Mouse (Mus musculus): Measurements from ENCODE around the gene Eif2b2. TPM values are rescaled to one million over a fixed set of nuclear protein-coding genes. Genes with fewer than 3 reads are reported as not detected.

Gene Eif2b2
- polyA plus RNA-seq, 1 experiment from 2014 or later, result 49.0 TPM

DNA sequence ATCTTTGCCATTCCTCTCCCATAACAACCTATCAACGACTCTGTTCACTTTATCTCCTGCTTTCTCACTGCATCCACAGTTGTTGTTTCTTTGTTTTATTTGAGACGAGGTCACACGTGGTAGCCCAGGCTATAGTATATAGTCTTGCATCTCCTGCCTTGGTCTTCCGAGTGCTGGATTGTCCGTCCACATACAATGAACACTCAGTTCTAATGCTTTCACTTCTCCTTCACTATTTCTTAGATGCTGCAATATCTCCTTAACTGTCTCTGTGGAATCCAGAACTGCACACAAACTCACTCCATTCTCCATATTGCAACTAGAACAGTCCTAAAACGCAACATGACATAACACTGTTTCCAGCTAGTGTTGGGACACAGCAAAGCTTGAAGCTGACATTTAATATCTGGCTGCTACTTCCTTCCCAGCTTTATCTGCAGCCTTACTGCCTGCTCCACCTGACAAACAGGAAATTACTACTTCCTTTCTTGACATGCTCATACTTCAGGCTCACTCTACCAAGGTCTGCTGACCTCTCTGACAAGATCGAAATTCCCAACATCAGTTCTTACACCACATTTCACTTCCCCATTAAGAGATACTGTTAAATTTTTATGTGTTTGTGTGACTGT is 37.8 kb downstream of the Eif2b2 start:
- no peaks in the 10 kb centered on the region for H3K27me3 ChIP-seq (replicated peaks)
- H3K9ac ChIP-seq, result no peak overlapping the region
- H3K36me3 ChIP-seq, result peaks cover 12% of the 10 kb centered on the region; the same call in 1 of the 2 replicates
- peaks cover 3% of the 10 kb centered on the region; the same call in 1 of the 2 replicates for H3K4me1 ChIP-seq (replicated peaks)
- no peak overlapping the region for H3K4me2 ChIP-seq
- H3K27ac ChIP-seq (ENCODE audit: poor library complexity, severe bottlenecking), result peak overlapping the region; percentile 52; the same call in 1 of the 2 replicates
- ATAC-seq (ENCODE audit: insufficient number of reproducible peaks, low FRiP score), result peak; percentile 66
- H3K9me3 ChIP-seq (replicated peaks), result no peaks in the 10 kb centered on the region
- WGBS, result 53% methylated on average over 7 of the region's 7 CpGs
- H3K4me3 ChIP-seq, result no peak overlapping the region

- Histone ChIP-seq H3K4me1 (replicated peaks) (peaks cover 9% of the 10 kb centered on the region; the same call in 1 of the 2 replicates), H3K27ac (ENCODE audit: poor library complexity, severe bottlenecking) (no peak overlapping the region), H3K27me3 (replicated peaks) (no peaks in the 10 kb centered on the region), H3K36me3 (peaks cover 14% of the 10 kb centered on the region; the same call in 1 of the 2 replicates), H3K4me2 (no peak overlapping the region), H3K4me3 (no peak overlapping the region), H3K9me3 (replicated peaks) (no peaks in the 10 kb centered on the region), H3K9ac (no peak overlapping the region)
- no peak for ATAC-seq (ENCODE audit: insufficient number of reproducible peaks, low FRiP score)
- WGBS, result 62% methylated on average over 10 of the region's 10 CpGs
Observed at GRCm38 (mm10) chr12:85262489-85262888, 43.2 kb downstream of the Eif2b2 start.

DNA sequence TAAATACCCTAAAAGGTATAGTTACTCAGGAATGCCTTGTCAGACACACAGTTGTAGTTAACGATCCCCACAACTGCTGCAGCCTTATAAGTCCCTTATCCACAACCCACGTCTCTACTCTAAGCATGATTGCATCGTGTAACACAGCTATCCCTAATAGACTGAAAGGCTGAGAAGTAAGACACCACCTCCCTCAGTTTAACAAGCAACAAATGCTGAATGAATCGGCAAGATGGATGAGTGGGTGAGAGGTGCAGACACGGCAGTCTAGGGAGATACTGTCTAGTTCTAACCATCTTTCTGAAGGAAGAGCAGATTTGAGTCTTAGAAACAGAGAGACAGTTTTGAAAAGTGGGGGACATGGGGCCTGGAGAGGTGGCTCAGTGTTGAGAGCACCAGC is 43.9 kb downstream of the Eif2b2 start:
- Histone ChIP-seq H3K27ac (ENCODE audit: poor library complexity, severe bottlenecking) (no peak overlapping the region), H3K9ac (no peak overlapping the region), H3K4me3 (no peak overlapping the region), H3K36me3 (peaks cover 14% of the 10 kb centered on the region; the same call in 1 of the 2 replicates), H3K4me1 (replicated peaks) (peaks cover 9% of the 10 kb centered on the region; the same call in 1 of the 2 replicates), H3K4me2 (no peak overlapping the region), H3K9me3 (replicated peaks) (no peaks in the 10 kb centered on the region), H3K27me3 (replicated peaks) (no peaks in the 10 kb centered on the region)
- 73% methylated on average over 5 of the region's 5 CpGs for WGBS
- ATAC-seq (ENCODE audit: insufficient number of reproducible peaks, low FRiP score), result no peak

DNA sequence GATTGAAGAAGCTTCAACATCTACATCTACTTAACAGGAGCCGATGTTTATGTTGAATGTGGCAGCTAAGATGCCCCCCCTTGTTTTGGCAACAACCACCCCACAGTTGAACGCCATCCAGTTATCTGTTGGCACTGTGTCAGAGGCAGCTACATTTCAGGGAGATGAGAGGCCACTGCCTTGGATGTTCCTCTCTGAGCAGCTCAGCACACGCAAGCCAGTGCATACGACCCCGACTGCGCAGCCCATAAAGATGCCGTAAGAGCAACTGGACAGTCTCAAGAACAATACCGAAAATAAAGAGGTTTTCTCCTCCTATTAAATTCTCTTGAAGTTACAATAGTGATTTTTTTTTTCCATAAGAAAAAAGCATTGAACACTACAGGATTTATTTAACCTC is 45.2 kb downstream of the Eif2b2 start:
- Histone ChIP-seq H3K4me1 (replicated peaks) (peaks cover 9% of the 10 kb centered on the region; the same call in 1 of the 2 replicates), H3K9me3 (replicated peaks) (no peaks in the 10 kb centered on the region), H3K9ac (no peak overlapping the region), H3K36me3 (peaks cover 8% of the 10 kb centered on the region; the same call in 1 of the 2 replicates), H3K4me3 (no peak overlapping the region), H3K4me2 (no peak overlapping the region), H3K27me3 (replicated peaks) (no peaks in the 10 kb centered on the region), H3K27ac (ENCODE audit: poor library complexity, severe bottlenecking) (no peak overlapping the region)
- ATAC-seq (ENCODE audit: insufficient number of reproducible peaks, low FRiP score), result no peak
- WGBS, result 80% methylated on average over 8 of the region's 8 CpGs

DNA sequence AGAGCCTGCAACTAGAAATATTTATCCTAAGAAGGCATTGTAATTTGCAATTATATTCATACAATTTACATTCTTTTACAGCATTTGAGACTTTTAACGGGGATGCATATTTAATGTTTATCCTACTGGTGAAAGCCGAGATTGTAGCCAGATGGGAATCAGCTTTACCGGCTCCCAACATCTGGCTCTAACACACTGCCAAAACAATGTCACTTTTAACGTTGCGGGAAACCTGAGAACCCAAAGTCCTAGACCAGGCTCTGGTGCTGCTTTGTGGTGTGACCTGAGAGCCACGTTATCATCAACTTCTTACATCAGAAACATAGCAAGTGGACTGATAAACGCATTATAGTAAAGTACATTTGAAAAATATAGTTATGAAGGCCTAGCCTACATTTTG is 45.7 kb downstream of the Eif2b2 start:
- H3K9ac ChIP-seq, result no peak overlapping the region
- ATAC-seq (ENCODE audit: insufficient number of reproducible peaks, low FRiP score), result no peak
- H3K4me2 ChIP-seq, result no peak overlapping the region
- no peaks in the 10 kb centered on the region for H3K9me3 ChIP-seq (replicated peaks)
- peaks cover 8% of the 10 kb centered on the region; the same call in 1 of the 2 replicates for H3K36me3 ChIP-seq
- 47% methylated on average over 7 of the region's 7 CpGs for WGBS
- H3K4me1 ChIP-seq (replicated peaks), result peaks cover 9% of the 10 kb centered on the region; the same call in 1 of the 2 replicates
- H3K27me3 ChIP-seq (replicated peaks), result no peaks in the 10 kb centered on the region
- H3K4me3 ChIP-seq, result no peak overlapping the region
- no peak overlapping the region for H3K27ac ChIP-seq (ENCODE audit: poor library complexity, severe bottlenecking)

DNA sequence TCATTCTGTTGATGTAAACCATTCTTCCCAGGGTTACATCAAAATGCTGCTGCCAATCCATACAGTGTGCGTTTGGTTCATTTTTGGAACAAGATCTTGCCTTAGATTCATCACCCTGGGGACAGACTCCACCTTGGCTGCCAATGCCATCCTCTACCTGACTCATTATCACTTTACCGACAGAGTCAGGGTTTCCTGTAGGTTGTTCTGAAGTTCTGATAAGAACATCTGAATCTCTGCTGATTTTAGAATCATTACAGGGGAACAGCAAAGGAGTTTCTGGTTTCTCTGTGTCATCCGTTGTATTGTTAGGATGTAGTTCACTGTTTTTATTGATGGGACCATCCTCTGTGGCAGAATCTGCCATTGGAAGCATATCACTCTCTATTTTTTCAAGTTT is 47.0 kb downstream of the Eif2b2 start:
- H3K9me3 ChIP-seq (replicated peaks), result no peaks in the 10 kb centered on the region
- peaks cover 5% of the 10 kb centered on the region; the same call in 1 of the 2 replicates for H3K36me3 ChIP-seq
- H3K4me2 ChIP-seq, result no peak overlapping the region
- H3K4me3 ChIP-seq, result no peak overlapping the region
- no peak overlapping the region for H3K9ac ChIP-seq
- WGBS, result 82% methylated on average over 3 of the region's 3 CpGs
- no peak for ATAC-seq (ENCODE audit: insufficient number of reproducible peaks, low FRiP score)
- H3K27me3 ChIP-seq (replicated peaks), result no peaks in the 10 kb centered on the region
- peaks cover 9% of the 10 kb centered on the region; the same call in 1 of the 2 replicates for H3K4me1 ChIP-seq (replicated peaks)
- H3K27ac ChIP-seq (ENCODE audit: poor library complexity, severe bottlenecking), result no peak overlapping the region

DNA sequence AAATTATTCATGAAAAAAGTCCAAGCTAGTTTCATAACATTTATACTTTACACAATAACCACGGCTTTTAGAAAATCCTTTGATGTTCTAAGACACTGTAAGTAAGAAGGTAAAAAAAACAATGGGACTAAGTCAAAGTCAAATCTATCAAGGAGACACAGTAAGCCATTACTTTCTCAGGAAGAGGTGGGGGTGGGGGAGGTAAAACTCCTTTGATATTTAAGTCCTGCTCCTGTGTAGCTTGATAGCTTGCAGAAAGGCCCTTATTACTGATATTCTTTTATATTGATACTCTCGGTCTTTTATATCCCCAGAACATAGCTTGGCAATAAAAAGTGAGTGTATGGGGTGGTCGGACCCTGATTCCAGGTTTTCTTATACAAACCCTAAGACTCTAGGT is 50.5 kb downstream of the Eif2b2 start:
- WGBS, result 50% methylated on average over 3 of the region's 3 CpGs
- ATAC-seq (ENCODE audit: insufficient number of reproducible peaks, low FRiP score), result no peak; the same call in 1 of the 2 replicates
- Histone ChIP-seq H3K27me3 (replicated peaks) (no peaks in the 10 kb centered on the region), H3K27ac (ENCODE audit: poor library complexity, severe bottlenecking) (peak overlapping the region; percentile 19; the same call in 1 of the 2 replicates), H3K36me3 (peaks cover 4% of the 10 kb centered on the region; the same call in 1 of the 2 replicates), H3K4me3 (peak overlapping the region; percentile 58), H3K4me2 (peak overlapping the region; percentile 69), H3K4me1 (replicated peaks) (0 out of 2 replicates have a peak, but pooled peaks cover 5% of the 10 kb centered on the region), H3K9ac (peak overlapping the region; percentile 54), H3K9me3 (replicated peaks) (no peaks in the 10 kb centered on the region)

- Histone ChIP-seq H3K27me3 (replicated peaks) (no peaks in the 10 kb centered on the region), H3K9me3 (replicated peaks) (no peaks in the 10 kb centered on the region), H3K4me3 (peak within 1 kb of the TSS; percentile 58), H3K36me3 (peaks cover 7% of the 10 kb centered on the region; the same call in 1 of the 2 replicates), H3K9ac (peak within 1 kb of the TSS; percentile 54), H3K4me2 (peak within 1 kb of the TSS; percentile 69), H3K27ac (ENCODE audit: poor library complexity, severe bottlenecking) (peak within 1 kb of the TSS; percentile 19; the same call in 1 of the 2 replicates), H3K4me1 (replicated peaks) (0 out of 2 replicates have a peak, but pooled peaks cover 2% of the 10 kb centered on the region)
- WGBS, result under 1% methylated on average over 35 of the region's 35 CpGs
- ATAC-seq (ENCODE audit: insufficient number of reproducible peaks, low FRiP score), result peak; percentile 88
Observed at GRCm38 (mm10) chr12:85270319-85270718, 51.0 kb downstream of the Eif2b2 start, which contains the start of gene Mlh3. TSS of gene Mlh3 (minus strand) at chr12:85270599.

DNA sequence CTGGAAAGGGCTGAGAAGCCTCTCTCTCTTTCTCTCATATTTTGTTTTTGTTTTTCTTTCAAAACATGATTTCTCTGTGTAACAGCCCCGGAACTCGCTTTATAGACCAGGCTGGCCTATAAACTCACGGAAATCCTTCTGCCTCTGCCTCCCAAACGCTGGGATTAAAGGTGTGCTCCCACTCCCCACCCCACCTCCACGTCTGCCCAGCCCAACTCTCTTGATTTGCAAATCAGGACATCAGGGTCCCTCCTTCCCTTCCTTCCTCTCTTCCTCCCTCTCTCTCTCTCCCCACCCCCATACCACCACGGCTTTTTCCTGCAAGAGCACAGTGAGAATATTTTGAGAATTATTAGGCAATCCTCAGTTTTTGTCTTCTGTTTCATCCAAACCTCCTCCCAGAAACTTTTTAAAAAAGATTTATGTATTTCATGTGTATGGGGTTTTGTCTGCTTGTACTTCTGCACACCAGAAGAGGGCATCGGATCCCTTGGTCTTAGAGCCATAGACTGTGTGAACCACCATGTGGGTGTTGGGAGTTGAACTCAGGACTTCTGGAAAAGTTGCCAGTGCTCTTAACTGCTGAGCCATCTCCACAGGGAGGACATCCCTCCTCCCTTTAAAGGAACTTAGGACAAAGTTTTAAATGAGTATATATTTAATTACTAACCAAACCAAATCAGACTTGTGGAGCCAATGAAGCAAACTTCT is 52.0 kb downstream of the Eif2b2 start:
- no peak for ATAC-seq (ENCODE audit: insufficient number of reproducible peaks, low FRiP score)
- Histone ChIP-seq H3K9me3 (replicated peaks) (no peaks in the 10 kb centered on the region), H3K4me1 (replicated peaks) (no peaks in the 10 kb centered on the region), H3K36me3 (peaks cover 12% of the 10 kb centered on the region; the same call in 1 of the 2 replicates), H3K4me2 (no peak overlapping the region), H3K27ac (ENCODE audit: poor library complexity, severe bottlenecking) (no peak overlapping the region), H3K27me3 (replicated peaks) (no peaks in the 10 kb centered on the region), H3K4me3 (no peak overlapping the region), H3K9ac (no peak overlapping the region)
- WGBS, result 77% methylated on average over 7 of the region's 7 CpGs

DNA sequence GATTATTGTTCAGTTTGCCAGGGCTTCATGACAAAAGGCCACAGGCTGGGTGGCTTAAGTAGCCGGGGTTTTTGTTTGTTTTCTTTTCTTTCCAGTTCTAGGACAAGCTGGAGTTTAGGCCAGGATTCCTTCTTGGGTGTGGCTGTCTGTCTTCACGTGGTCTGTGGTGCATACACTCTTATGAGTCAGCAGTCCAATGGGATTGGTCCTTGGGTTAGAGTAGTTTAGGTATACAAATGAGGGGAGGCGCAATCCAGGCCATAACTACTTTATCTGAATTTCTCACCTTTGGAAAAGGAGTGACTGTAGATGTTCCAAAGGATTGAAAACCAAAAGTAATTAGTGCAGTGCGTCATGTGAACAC is 52.5 kb downstream of the Eif2b2 start:
- H3K36me3 ChIP-seq, result peaks cover 12% of the 10 kb centered on the region; the same call in 1 of the 2 replicates
- no peak overlapping the region for H3K27ac ChIP-seq (ENCODE audit: poor library complexity, severe bottlenecking)
- H3K9ac ChIP-seq, result no peak overlapping the region
- H3K4me3 ChIP-seq, result no peak overlapping the region
- H3K4me2 ChIP-seq, result no peak overlapping the region
- 66% methylated on average over 4 of the region's 4 CpGs for WGBS
- peak; percentile 67; the same call in 1 of the 2 replicates for ATAC-seq (ENCODE audit: insufficient number of reproducible peaks, low FRiP score)
- H3K27me3 ChIP-seq (replicated peaks), result no peaks in the 10 kb centered on the region
- no peaks in the 10 kb centered on the region for H3K4me1 ChIP-seq (replicated peaks)
- H3K9me3 ChIP-seq (replicated peaks), result no peaks in the 10 kb centered on the region

DNA sequence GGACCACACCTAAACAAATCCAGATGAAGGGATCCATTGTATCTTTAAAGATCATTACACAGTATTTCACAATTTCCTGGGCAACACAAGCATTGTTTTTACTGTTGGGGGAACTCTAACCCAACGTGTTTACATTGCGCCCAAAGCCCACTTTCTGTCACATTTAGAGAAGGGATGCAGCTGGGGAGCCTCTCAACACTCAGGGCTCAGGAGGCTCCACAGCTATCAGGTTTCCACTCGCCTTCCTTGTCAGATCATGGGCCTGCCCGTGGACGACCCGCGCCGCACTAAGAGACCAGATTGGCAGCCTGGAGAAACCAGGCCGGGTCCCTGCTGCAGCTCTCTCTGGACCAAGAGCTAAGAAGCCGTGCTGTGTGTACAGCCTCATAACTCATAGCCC is 54.2 kb downstream of the Eif2b2 start:
- H3K27ac ChIP-seq (ENCODE audit: poor library complexity, severe bottlenecking), result no peak overlapping the region
- H3K4me3 ChIP-seq, result no peak overlapping the region
- no peaks in the 10 kb centered on the region for H3K9me3 ChIP-seq (replicated peaks)
- whole genome bisulfite sequencing, result 53% methylated on average over 10 of the region's 10 CpGs
- H3K4me2 ChIP-seq, result no peak overlapping the region
- H3K9ac ChIP-seq, result no peak overlapping the region
- no peak for ATAC-seq (ENCODE audit: insufficient number of reproducible peaks, low FRiP score)
- H3K4me1 ChIP-seq (replicated peaks), result no peaks in the 10 kb centered on the region
- H3K27me3 ChIP-seq (replicated peaks), result no peaks in the 10 kb centered on the region
- peaks cover 16% of the 10 kb centered on the region; the same call in 1 of the 2 replicates for H3K36me3 ChIP-seq

Measured in heart, embryonic 12.5 days (tissue).